Mouse (Mus musculus) C2C12 (cell line): ENCODE results near the gene Foxf2.

Experiments used
- CEBPB ChIP-seq: IDR thresholded peaks from one replicate; pipeline ENCODE4 v1.6.1; 2011; ENCODE audit warnings: low read depth, mild to moderate bottlenecking, control low read depth, moderate library complexity
- CTCF ChIP-seq: IDR thresholded peaks from one replicate; pipeline ENCODE4 v1.5.1; 2011; ENCODE audit not compliant: control insufficient read depth, insufficient read depth, insufficient read length
- MAX ChIP-seq: IDR thresholded peaks from one replicate; pipeline ENCODE4 v1.6.1; 2011; ENCODE audit warnings: mild to moderate bottlenecking, control low read depth
- MYOD1 ChIP-seq: IDR thresholded peaks from one replicate; pipeline ENCODE4 v1.6.1; 2011; ENCODE audit warnings: low read depth; ENCODE audit not compliant: control insufficient read depth, insufficient read length
- USF1 ChIP-seq: IDR thresholded peaks from one replicate; pipeline ENCODE4 v1.6.1; 2011; ENCODE audit warnings: low read depth, mild to moderate bottlenecking, control low read depth, moderate library complexity

GRCm38 (mm10) chr13:31629321-31629851, 3.8 kb downstream of the Foxf2 start:
- no peak for TF ChIP-seq CTCF
- no peak for TF ChIP-seq CEBPB
- no peak for TF ChIP-seq MAX
- TF ChIP-seq MYOD1, result no peak
- no peak for TF ChIP-seq USF1
